Mouse (Mus musculus): Measurements from ENCODE around the gene Atp9a. TPM values are rescaled to one million over a fixed set of nuclear protein-coding genes. Genes with fewer than 3 reads are reported as not detected.

Atp9a gene
- polyA plus RNA-seq, 1 experiment from 2014 or later, result 42.9 TPM

GRCm38 (mm10) chr2:168590168-168590551 lies 152.0 kb downstream of the Atp9a start:
- Histone ChIP-seq H3K27ac (replicated peaks) (no peak overlapping the region), H3K4me1 (peaks cover 15% of the 10 kb centered on the region)
- under 1% methylated on average over 26 of the region's 38 CpGs for WGBS

DNA sequence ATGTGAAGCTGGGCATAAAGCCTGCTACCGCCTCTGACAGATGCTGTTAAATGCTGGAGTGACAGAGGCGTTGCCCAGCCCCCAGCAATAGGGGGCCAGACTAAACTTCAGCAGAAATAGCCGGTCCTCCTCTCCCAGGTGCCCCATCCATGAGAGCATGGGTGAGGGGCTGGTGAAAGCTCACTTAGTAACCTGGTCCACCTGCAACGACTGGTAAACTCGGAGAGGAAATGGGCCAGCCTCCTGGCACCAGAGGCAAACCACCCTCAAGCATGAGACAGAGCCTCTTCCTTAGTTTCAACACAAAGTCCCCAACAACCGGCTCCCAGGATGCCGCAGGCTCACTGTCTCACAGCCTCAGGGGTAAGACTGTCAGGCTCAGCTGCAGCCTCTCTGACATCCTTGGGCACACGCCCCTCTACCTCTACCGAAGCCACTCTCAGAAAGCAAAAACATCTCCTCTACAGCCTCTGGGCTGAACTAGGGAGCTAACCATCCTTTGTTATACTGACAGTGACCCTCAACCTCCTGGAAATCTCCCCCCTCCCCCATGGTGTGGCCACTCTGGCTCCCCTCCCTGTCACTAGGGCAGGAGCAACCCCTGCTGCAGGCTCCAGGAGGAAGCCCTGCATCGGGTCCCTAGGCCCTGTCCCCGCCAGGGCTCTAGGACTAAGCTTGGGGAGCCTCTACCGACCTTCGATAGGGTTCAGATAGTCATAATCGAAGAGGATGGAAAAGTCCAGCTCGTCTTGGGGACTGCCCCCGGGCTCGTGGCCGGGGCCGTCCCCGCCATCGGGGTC lies 152.6 kb downstream of the Atp9a start:
- Histone ChIP-seq H3K9ac (replicated peaks) (peak overlapping the region; percentile 51), H3K4me3 (peak overlapping the region; percentile 44), H3K9me3 (no peaks in the 10 kb centered on the region), H3K27me3 (peaks cover 49% of the 10 kb centered on the region), H3K4me2 (replicated peaks) (peak overlapping the region; percentile 70), H3K27ac (replicated peaks) (no peak overlapping the region), H3K4me1 (peaks cover 15% of the 10 kb centered on the region), H3K36me3 (no peaks in the 10 kb centered on the region)
- WGBS, result 7% methylated on average over 21 of the region's 21 CpGs
- ATAC-seq (ENCODE audit: low FRiP score, low read depth), result peak; percentile 34; the same call in 1 of the 2 replicates

More at GRCm38 (mm10) chr2:168590168-168590551, 152.0 kb downstream of the Atp9a start:
- H3K9me3 ChIP-seq, result no peaks in the 10 kb centered on the region
- H3K27me3 ChIP-seq, result peaks cover 49% of the 10 kb centered on the region
- peak overlapping the region; percentile 44 for H3K4me3 ChIP-seq
- peak overlapping the region; percentile 70 for H3K4me2 ChIP-seq (replicated peaks)
- ATAC-seq (ENCODE audit: low FRiP score, low read depth), result peak; percentile 19; the same call in 1 of the 2 replicates
- no peaks in the 10 kb centered on the region for H3K36me3 ChIP-seq
- H3K9ac ChIP-seq (replicated peaks), result peak overlapping the region; percentile 51

- no peak overlapping the region for H3K4me3 ChIP-seq
- WGBS, result 58% methylated on average over 11 of the region's 11 CpGs
- H3K36me3 ChIP-seq, result no peaks in the 10 kb centered on the region
- H3K27ac ChIP-seq (replicated peaks), result no peak overlapping the region
- peaks cover 15% of the 10 kb centered on the region for H3K4me1 ChIP-seq
- H3K4me2 ChIP-seq (replicated peaks), result no peak overlapping the region
- no peak for ATAC-seq (ENCODE audit: low FRiP score, low read depth)
- no peaks in the 10 kb centered on the region for H3K9me3 ChIP-seq
- peaks cover 49% of the 10 kb centered on the region for H3K27me3 ChIP-seq
- no peak overlapping the region for H3K9ac ChIP-seq (replicated peaks)
Observed at GRCm38 (mm10) chr2:168588591-168589367, 153.4 kb downstream of the Atp9a start.

GRCm38 (mm10) chr2:168587159-168587558 lies 155.1 kb downstream of the Atp9a start:
- H3K27me3 ChIP-seq, result peaks cover 47% of the 10 kb centered on the region
- no peaks in the 10 kb centered on the region for H3K36me3 ChIP-seq
- 69% methylated on average over 8 of the region's 8 CpGs for WGBS
- H3K4me3 ChIP-seq, result no peak overlapping the region
- H3K9me3 ChIP-seq, result no peaks in the 10 kb centered on the region
- peaks cover 15% of the 10 kb centered on the region for H3K4me1 ChIP-seq
- no peak overlapping the region for H3K4me2 ChIP-seq (replicated peaks)
- no peak overlapping the region for H3K9ac ChIP-seq (replicated peaks)
- no peak for ATAC-seq (ENCODE audit: low FRiP score, low read depth)
- H3K27ac ChIP-seq (replicated peaks), result no peak overlapping the region

- 91% methylated on average over 12 of the region's 12 CpGs for WGBS
- H3K9ac ChIP-seq (replicated peaks), result no peak overlapping the region
- no peak for ATAC-seq (ENCODE audit: low FRiP score, low read depth)
Observed at GRCm38 (mm10) chr2:168586512-168586911, 155.7 kb downstream of the Atp9a start.

GRCm38 (mm10) chr2:168584857-168585256 lies 157.4 kb downstream of the Atp9a start:
- no peaks in the 10 kb centered on the region for H3K9me3 ChIP-seq
- 80% methylated on average over 6 of the region's 6 CpGs for WGBS
- no peaks in the 10 kb centered on the region for H3K36me3 ChIP-seq
- peaks cover 34% of the 10 kb centered on the region for H3K27me3 ChIP-seq
- H3K4me2 ChIP-seq (replicated peaks), result no peak overlapping the region
- no peak overlapping the region for H3K9ac ChIP-seq (replicated peaks)
- H3K27ac ChIP-seq (replicated peaks), result no peak overlapping the region
- no peak overlapping the region for H3K4me3 ChIP-seq
- H3K4me1 ChIP-seq, result peaks cover 21% of the 10 kb centered on the region
- no peak for ATAC-seq (ENCODE audit: low FRiP score, low read depth)

More at GRCm38 (mm10) chr2:168586512-168586911, 155.7 kb downstream of the Atp9a start:
- peaks cover 41% of the 10 kb centered on the region for H3K27me3 ChIP-seq
- no peak overlapping the region for H3K4me2 ChIP-seq (replicated peaks)
- no peak overlapping the region for H3K4me3 ChIP-seq
- no peak overlapping the region for H3K27ac ChIP-seq (replicated peaks)
- H3K9me3 ChIP-seq, result no peaks in the 10 kb centered on the region
- peaks cover 17% of the 10 kb centered on the region for H3K4me1 ChIP-seq
- no peaks in the 10 kb centered on the region for H3K36me3 ChIP-seq

Small RNAs within 50 kb of the gene (microRNA-seq; reads per million reads assigned to microRNA genes)
- 1.2 reads per million for gene Mir7004

Other genes with a start within 250 kb of the Atp9a start
- gene Nfatc2, start 140.8 kb downstream of the Atp9a start, polyA plus RNA-seq (2016; fragmentation: Nextera tagmentation; extraction: Ambion mirVana), result 0.97 and 1.5 TPM in 2 replicates
- 14.1 and 17.4 TPM in 2 replicates for gene Sall4, start 25.5 kb upstream of the Atp9a start, polyA plus RNA-seq (2016; fragmentation: Nextera tagmentation; extraction: Ambion mirVana)
- 41.0 and 42.8 TPM in 2 replicates for gene Zfp64, start 213.2 kb upstream of the Atp9a start, polyA plus RNA-seq (2016; fragmentation: Nextera tagmentation; extraction: Ambion mirVana)